Mouse (Mus musculus): ENCODE measurements at regions not wholly inside any gene's neighbourhood (a gene's known extent, or its start where the extent isn't known, plus 50 kb on each side); places are given as distances from the start of the nearest gene placed in this dataset.

DNA sequence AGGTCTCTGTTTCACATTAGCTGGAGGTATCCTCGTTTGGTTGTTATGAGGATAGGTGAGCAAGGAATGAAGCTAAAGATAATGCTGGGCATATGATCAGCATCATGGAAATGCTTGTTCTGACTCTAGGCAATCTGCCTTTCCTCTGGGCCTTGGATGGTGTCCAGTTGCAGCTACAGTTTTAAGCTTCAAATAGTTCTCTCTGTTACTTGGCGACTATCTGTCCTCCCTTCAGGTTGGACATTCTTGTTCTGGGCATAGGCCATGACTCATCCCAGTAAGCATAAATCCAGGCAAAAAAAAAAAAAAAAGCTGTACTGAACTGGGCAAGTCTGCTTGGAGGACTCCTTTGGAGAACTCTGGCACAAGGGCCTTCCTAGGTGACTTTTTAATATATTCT, 776.9 kb downstream of the Kcnma1 start:
- no peak for DNase-seq (ENCODE audit: low spot score)

DNA sequence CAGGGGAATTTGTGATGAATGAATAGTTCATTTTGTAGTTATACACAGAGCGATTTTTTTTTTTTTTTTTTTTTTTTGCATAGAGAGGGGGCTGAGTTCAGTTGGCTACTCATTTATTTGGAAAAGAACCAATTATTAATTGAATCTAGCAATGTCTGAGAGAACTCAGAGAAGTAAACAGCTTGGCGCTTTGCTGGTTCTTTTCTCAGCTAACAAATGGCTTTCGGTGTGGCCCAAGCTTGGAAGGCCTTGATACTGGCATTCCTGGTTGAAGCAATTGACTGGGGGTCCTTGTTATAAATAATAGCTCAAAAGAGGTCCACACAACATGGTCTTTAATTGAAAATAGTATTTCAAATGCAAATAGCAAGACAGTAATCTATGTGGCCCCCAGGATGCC, 815.6 kb downstream of the Kcnma1 start:
- DNase-seq (ENCODE audit: low spot score) = no peak

DNA sequence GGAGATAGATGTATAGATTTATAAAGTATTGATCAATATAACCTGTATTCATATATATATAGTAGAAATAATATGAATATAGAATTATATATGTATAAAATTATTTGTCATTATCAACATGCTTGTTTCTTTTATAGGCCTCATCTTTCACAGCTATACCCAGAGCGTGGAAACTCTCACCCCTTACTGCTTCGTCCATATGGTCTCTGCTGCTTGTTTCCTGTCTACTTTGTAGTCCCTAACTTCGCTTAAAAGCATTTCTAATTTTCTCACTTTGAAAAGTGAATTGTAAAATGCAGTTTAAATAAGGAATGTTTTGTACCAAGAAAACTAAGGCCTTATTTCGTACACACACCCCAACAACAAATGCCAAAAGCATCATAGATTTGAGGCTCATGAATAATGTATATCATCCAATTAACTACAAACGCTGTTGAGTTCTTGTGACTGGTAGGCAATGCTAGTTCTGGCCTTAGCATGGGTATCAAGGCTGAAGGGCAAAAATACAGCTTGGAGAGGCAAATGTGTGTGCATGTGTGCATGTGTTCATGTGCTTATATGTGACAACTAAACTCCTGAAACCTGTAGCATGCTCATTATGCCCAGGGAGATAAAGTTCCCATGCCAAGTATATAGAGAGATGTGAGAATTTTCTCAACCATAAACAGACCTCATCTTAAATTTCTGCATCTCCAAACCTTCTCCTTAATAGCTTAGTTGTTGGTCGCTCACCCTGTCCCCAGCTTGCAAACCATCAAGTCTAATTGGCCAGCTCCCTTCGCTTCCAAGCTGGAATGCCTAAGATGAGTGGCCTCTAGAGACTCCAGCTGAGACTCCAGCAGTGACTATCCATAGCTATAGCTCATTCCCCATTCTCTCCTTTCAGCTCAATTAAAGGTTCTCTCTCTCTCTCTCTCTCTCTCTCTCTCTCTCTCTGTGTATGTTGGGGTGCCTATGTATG, 819.4 kb downstream of the Kcnma1 start:
- DNase-seq (ENCODE audit: low spot score) = no peak

DNA sequence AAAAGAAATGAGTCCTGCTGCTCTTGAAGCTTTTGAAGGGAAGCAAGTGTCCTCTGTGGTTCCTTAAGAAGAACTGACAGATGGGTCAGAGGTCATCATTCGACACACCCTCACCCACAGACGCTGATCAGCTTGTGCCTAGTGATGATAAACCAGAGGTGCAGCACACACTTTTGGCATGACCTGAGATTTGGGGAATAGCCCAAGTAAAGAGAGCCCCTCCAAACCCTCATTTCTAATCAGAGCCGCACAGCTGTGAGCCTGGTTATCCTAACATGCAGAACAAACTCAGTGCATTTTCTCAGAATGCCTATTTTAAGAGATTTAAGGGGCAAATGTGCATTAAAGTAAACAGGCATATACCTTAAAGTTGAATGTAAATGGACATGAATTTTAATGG, 821.7 kb downstream of the Kcnma1 start:
- DNase-seq (ENCODE audit: low spot score) = no peak

DNA sequence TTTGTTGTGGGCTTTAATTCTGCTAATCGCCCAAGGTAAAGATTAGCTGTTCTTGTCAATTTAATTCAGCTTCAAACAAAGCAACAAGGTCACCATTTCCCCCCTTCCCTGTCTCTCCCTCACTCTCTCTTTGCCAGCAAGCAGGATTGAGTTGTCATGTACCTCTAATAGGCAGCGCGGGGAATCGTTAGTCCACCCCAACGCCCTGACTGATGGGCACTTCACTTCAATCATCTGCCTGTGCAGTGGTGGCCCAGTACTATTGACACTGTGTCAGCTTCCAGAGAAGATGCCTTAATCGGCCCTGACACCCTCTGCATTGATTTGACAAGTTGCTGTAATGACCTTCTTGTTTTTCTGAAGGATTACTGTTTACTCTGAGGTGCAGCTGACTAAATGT, 828.9 kb downstream of the Kcnma1 start:
- DNase-seq (ENCODE audit: low spot score) = no peak

DNA sequence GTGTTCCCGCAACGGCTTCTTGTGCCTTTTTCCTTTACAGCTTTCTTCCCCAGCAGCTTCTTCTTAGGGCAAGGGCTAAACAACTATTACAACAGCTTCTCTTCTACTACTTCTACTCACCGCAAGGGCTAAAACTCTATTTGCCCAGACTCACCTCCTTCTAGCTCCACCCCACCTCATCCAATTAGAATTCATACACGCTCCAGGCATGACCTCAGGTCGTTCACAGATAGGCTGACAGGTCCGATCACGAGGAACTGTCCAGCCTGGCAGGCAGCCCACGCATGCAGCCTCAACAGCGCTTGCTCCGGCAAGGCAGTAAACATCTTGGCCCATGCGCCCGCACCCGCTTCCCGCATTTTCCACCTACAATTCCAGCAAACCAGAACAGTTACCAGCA, 844.9 kb downstream of the Kcnma1 start:
- no peak for DNase-seq (ENCODE audit: low spot score)

DNA sequence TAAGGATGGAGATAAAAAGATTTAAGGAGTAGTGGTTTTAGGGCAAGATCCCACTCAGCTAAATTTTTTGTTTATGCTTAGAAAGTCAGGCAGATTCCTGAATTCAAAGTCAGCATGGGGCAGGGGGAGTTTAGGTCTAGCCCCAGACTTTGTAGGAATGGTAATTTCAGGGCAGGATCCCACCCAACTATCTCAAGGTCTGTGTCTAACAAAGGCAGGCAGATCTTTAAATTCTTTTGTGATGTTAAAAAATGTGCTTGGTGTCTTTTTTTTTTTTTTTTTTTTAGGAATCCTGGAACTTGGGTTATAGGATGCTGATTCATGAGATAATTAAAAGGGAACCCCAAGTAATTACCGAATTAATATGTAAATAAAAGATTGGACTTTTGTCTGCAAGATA, 853.7 kb downstream of the Kcnma1 start:
- no peak for DNase-seq (ENCODE audit: low spot score)

DNA sequence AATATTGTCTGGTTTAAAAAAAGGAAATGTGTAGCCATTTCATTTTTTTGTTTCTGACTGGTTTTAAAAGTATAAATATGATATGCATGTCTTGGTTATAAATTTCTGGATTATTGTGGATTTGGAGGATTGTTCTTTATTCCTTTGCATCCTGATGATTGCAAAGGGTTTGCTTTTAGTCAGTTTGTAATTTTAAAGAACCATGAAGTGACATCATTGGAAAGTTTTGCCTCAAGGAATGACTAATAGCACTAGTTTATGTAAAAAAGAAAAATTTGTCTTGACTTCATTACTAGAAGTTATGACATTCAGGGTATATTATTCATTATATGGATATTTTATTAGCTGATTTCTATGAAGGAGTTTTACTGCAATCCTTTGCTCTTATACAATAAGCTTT, 863.9 kb downstream of the Kcnma1 start:
- no peak for DNase-seq (ENCODE audit: low spot score)

DNA sequence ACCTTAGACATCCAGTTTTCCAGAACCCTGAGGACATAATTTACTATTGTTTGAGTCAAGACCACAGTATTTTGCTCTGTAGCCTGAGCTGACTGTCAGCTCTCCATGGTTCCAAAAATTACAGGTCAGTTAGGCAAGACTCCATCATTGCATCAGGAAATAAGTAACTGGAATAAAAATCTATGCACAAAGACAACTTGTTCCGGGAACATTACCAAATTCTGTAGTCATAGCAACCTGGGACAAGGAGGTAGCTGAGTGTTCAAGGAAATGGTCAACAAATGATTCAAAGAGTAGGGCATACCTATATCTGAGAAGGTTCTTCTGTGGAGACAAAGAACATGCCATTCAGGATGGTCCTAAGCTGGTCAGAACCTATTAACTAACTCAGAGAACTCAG, 867.3 kb downstream of the Kcnma1 start:
- no peak for DNase-seq (ENCODE audit: low spot score)

DNA sequence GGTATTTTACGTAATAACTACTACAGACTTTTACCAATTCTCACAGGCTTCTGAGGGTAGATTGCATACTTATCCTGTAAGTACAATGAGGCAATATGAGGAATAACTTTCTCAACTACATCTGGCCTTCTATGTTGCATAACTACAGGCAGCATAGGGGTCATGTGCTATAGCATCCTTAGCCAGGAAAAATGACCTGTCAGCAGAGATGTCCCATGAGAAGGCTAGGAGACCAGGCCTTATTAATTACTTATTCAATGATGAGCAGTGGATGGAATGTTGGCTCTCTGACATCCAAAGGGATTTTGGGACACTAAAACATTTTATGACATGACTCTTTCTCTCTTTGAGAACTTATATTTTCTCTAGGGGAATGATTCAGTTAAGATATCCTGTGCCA, 873.9 kb downstream of the Kcnma1 start:
- no peak for DNase-seq (ENCODE audit: low spot score)

DNA sequence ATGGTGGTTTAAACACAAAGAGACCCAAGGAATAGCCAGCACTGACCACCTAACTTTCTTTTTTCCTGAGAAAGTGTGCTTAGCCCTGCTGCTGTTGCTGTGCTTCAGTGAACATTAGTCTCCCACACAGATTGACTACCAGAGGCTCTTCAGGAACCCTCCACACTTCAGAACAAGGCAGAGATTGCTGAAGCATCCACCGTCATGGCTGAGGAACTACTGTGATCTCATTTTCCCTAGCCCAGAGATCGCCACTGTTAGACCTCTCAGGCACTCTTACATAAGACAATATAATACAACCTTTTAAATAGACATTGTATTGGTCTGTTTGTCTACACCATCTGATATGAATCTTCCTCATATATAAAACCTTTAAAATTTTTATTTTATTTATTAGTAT, 879.6 kb downstream of the Kcnma1 start:
- DNase-seq (ENCODE audit: low spot score) = no peak

DNA sequence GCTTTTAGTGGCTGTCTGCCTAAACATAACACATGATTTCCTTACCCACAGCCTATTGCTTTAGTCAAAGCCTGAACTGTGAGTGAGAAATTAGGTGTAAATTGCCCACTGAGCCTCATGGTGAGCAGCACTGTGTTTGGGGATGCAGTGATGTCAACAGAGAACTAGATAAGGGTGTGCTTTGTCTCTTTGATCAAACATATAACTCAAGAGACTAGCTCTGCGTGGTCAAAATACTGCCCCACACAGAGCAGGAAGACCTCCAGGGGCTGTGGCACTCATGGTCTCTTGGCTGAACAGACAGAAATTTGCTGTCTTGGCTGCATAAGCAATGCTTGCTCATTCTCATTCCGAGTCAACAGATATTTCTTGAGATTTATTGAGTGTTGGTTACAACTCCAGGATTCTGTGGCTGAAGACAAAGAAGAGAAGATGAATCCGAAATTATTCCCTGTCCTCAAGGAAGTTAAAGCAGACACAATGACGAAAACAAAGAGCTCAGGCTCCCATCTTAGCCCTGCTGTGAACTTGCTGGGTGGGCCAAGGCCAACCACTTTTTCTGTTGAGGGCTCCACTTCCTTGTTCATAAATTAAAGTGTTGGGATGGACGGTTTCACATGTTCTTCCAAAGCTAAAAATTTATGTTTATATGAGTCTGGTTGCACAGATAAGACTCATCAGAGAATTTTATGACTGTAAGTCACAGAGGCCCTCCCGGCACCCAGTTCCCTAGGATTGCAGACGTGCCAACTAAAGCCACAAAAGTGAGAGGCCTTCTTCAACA, 882.4 kb downstream of the Kcnma1 start:
- DNase-seq (ENCODE audit: low spot score) = no peak

DNA sequence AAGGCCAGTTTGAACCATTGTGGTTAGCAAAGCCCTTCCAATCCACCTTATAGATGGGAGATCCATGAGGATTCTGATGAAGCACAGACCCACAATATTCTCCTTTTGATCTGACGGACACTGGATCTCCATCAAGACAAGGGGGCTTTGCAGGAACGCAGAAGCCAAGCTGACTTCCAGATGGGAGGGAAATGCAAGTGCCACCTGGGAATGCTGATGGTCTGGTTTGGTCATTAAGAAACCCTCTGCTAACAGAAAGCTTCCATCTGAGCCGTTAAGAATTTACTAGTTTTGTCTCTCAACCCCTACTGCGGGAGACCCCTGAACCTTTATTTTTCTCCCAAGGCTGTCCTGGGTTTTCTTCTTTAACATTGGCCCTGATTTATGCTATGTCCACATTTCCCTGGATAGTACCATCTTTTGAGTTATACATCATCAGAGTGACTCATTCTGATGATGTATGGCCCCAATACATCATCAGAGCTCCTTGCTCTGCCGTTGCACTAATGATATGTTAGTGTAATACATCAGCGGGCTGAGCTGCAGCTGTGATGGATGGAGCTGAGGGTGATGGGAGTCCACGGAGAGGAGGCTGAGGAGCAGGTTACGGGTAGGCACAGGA, 898.3 kb downstream of the Kcnma1 start:
- DNase-seq (ENCODE audit: low spot score) = no peak

DNA sequence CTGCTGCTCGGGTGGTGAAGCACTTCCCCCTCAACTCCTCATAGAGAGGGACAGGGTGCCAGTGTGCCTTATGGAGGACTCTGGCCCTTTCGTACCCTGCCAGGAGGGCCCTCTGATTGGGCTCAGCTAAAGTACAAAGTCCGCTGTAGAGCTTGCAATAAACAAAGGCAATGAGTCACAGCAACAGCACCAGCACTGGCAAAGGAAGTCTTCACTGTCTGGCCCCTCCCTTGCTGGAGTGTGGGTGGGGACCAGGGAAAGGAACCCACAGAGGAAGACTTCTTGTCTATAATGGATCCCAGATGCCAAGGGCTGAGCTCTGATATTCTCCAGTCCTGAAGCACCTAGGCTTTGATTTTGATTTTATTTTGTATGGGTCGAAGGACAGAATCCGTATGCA, 899.4 kb downstream of the Kcnma1 start:
- DNase-seq (ENCODE audit: low spot score) = no peak

DNA sequence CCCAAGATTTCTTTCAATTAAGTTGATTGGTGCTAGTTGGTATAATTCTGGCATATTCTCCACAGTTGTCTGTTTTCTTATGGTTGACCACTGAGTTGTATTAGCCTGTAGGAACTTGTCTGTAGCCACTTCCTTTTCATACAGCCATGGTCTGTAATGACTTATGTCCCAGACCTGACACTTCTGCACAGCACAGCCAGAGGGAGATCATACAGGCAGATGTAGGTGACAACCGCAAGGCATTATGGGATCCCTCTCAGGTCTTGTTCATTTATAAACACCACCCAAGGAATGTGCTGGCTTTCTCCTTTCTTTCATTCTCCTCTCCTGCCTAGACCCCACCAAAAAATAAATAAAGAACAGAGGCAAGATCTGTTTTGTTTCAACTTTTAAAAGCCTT, 899.8 kb downstream of the Kcnma1 start:
- no peak for DNase-seq (ENCODE audit: low spot score)

DNA sequence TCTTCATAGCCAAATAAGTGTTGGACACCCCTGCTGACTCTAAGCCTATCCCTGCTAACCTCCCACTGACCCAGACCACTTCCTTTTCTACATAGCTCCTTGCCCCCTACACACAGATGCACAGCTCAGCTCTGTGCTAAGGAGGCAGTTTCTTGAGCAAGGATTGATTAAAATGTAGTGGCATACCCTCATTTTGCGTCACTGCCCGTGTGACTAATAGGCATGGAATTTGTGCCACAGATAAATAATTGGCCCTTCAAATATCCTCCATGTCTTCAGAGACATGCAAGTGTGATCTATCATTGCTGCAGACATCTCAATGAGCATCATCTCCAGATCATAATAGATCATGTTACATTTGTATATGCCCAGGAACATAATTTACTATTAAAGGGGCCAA, 901.9 kb downstream of the Kcnma1 start:
- no peak for DNase-seq (ENCODE audit: low spot score)

DNA sequence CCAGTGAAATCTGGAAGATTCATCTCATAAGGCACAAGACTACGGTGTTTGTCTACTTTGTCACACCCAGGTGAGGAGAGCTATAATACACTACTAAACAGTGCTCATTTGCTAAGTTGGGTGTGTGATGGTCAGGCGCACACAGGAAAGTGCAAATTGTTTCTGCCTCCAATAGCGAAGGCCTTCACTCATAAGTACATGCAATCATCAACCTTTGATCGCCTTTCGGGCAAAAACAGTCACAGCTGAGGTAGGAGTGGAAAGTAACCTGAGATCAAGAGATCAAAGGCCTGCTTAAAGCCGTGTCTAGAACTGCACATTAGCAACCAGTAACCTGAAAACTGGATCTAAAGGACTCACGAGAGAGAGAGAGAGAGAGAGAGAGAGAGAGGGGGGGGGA, 905.7 kb downstream of the Kcnma1 start:
- no peak for DNase-seq (ENCODE audit: low spot score)

DNA sequence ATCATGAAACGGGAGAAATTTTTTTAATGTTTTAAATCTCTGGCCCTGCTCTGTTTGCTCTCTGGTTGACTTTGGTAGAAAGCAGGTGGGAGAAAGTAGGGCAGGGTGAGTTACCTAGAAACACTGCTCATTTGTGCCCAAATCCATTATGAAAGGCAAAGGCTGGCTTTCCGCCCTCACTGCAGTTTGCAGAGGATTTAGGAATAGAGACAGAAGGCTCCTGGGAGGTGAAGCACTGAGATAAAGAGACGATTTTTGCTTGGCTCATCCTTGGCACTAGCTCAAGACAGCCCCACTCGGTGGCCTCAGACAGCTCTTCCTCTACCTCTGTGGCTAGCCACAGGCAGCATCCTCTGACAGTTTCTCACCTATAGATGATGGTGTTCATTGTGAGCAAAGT, 906.8 kb downstream of the Kcnma1 start:
- DNase-seq (ENCODE audit: low spot score) = peak; percentile 9

Measured in layer of hippocampus, adult 11-12 months (tissue).